ENCODE assay signal across 7 mouse cellular contexts in genomic region chr19:53430356-53430755, GRCm38 (mm10). TPM values are rescaled to one million over a fixed set of nuclear protein-coding genes. Genes with fewer than 3 reads are reported as not detected.
DNase-seq lines count a peak whose midpoint lies in the region; ATAC-seq lines count a peak whose summit lies in the region.

No protein-coding gene starts in this region.

- no peak for ATAC-seq in monocyte, adult 5-6 weeks (replicated peaks; ENCODE audit: insufficient number of reproducible peaks, low FRiP score, low TSS enrichment, poor library complexity, severe bottlenecking)

- DNase-seq in cerebellum, adult 9-11 months: peak; percentile 94
- DNase-seq in frontal cortex, postnatal 10 days (ENCODE audit: low spot score in 2 of 2): peak; percentile 49 to 68
- peak; percentile 80 to 88 for DNase-seq in left cerebral cortex, adult 18-20 months (ENCODE audit: low spot score in 2 of 2)
- DNase-seq in right cerebral cortex, postnatal 14 days: peak; percentile 29
- DNase-seq in gastrocnemius, postnatal 4 days (ENCODE audit: low spot score in 2 of 2): no peak
- DNase-seq in MN1 (ENCODE audit: low spot score): no peak

RNA-seq across cellular contexts. Expression of gene Smndc1, which starts 40.0 kb away (rescaled TPM):
- total RNA-seq in left cerebral cortex, adult 18-20 months (2021): 10 to 100 TPM; 36.8 to 39.2 TPM
- 10 to 100 TPM; 36.6 to 42.4 TPM for total RNA-seq in gastrocnemius, postnatal 4 days (2021)
- total RNA-seq in monocyte, adult 5-6 weeks (2017): 62.7 to 74.2 TPM (median 74.1 TPM) in 3 replicates

RNA-seq across cellular contexts. Expression of gene Gm10197, which starts 58.8 kb away (rescaled TPM):
- total RNA-seq in left cerebral cortex, adult 18-20 months (2021): not detected
- total RNA-seq in gastrocnemius, postnatal 4 days (2021): not detected
- total RNA-seq in monocyte, adult 5-6 weeks (2017): not detected in 3 replicates

Comparison
In these comparisons a context has a peak if more than half of its experiments do, and no peak if none do; other contexts are left out.
1. DNase-seq: peak in cerebellum, adult 9-11 months (single experiment), frontal cortex, postnatal 10 days (2 of 2), left cerebral cortex, adult 18-20 months (2 of 2) and right cerebral cortex, postnatal 14 days (single experiment); none in gastrocnemius, postnatal 4 days (0 of 2) and MN1 (single experiment).